Mouse (Mus musculus) limb, embryonic 13.5 days (tissue): ENCODE data around the gene Insl6. TPM values are rescaled to one million over a fixed set of nuclear protein-coding genes. Genes with fewer than 3 reads are reported as not detected.

Source experiments
- ATAC-seq: fragments of 200-750 bp; cut with Nextera tagmentation; 2 replicates; pipeline ENCODE4 v1.8.0; 2017; ENCODE audit warnings: low read depth, moderate number of reproducible peaks, moderate TSS enrichment; ENCODE audit not compliant: low FRiP score
- H3K27ac ChIP-seq: fragments of 300-500 bp; sonication (generic); 2 replicates; pipeline ENCODE4 v1.5.1; 2015; ENCODE audit warnings: inconsistent platforms, mild to moderate bottlenecking, moderate library complexity
- H3K27me3 ChIP-seq: fragments of 300-500 bp; sonication (generic); 2 replicates; pipeline ENCODE4 v1.6.1; 2015; ENCODE audit warnings: mild to moderate bottlenecking, inconsistent platforms
- H3K36me3 ChIP-seq: fragments of 300-500 bp; sonication (generic); 2 replicates; pipeline ENCODE4 v1.6.1; 2015; ENCODE audit warnings: inconsistent platforms, mild to moderate bottlenecking, moderate library complexity
- H3K4me1 ChIP-seq: fragments of 300-500 bp; sonication (generic); 2 replicates; pipeline ENCODE4 v1.6.1; 2015; ENCODE audit warnings: inconsistent platforms
- H3K4me2 ChIP-seq: fragments of 300-500 bp; sonication (generic); replicated peaks from 2 replicates; pipeline ENCODE4 v1.6.1; 2015; ENCODE audit warnings: inconsistent platforms, mild to moderate bottlenecking, moderate library complexity
- H3K4me3 ChIP-seq: fragments of 300-500 bp; sonication (generic); 2 replicates; pipeline ENCODE4 v1.5.1; 2015; ENCODE audit warnings: moderate library complexity, mild to moderate bottlenecking, inconsistent platforms
- H3K9ac ChIP-seq: fragments of 300-500 bp; sonication (generic); 2 replicates; pipeline ENCODE4 v1.6.1; 2015; ENCODE audit warnings: mild to moderate bottlenecking, inconsistent platforms
- H3K9me3 ChIP-seq: fragments of 300-500 bp; sonication (generic); 2 replicates; pipeline ENCODE4 v1.6.1; 2016; ENCODE audit warnings: inconsistent platforms
- whole genome bisulfite sequencing: fragments of 180-500 bp; shearing (Covaris S2); methylation state at CpG from one replicate; pipeline ENCODE4 v1.1.7; 2015; 5-methylcytosine and 5-hydroxymethylcytosine counted together
- polyA plus RNA-seq: library from polyadenylated mRNA; unstranded; fragments of >200 nt; fragmentation: Nextera tagmentation; extraction: Ambion mirVana; gene quantifications from 2 replicates; pipeline ENCODE4 v1.2.1, GENCODE M21; 2015

Insl6 gene
- 7.6 and 8.0 TPM in 2 replicates for polyA plus RNA-seq

- Histone ChIP-seq H3K4me1 (peaks cover 9% of the 10 kb centered on the region; the same call in 1 of the 2 replicates), H3K9ac (peak within 1 kb of the TSS; percentile 48), H3K9me3 (no peaks in the 10 kb centered on the region), H3K4me2 (peak within 1 kb of the TSS; percentile 65), H3K27me3 (no peaks in the 10 kb centered on the region), H3K4me3 (peak within 1 kb of the TSS; percentile 43), H3K36me3 (no peaks in the 10 kb centered on the region), H3K27ac (no peak within 1 kb of the TSS)
- 5% methylated on average over 22 of the region's 31 CpGs for WGBS
- ATAC-seq = peak; percentile 98
Observed at GRCm38 (mm10) chr19:29325053-29325851, at the start of gene Insl6. TSS of gene Insl6 (minus strand) at chr19:29325356.

- no peak overlapping the region for H3K9ac ChIP-seq
- no peak overlapping the region for H3K4me2 ChIP-seq
- ATAC-seq = no peak
- H3K27me3 ChIP-seq = no peaks in the 10 kb centered on the region
- 0 out of 2 replicates have a peak, but pooled peaks cover 8% of the 10 kb centered on the region for H3K4me1 ChIP-seq
- no peaks in the 10 kb centered on the region for H3K36me3 ChIP-seq
- no peaks in the 10 kb centered on the region for H3K9me3 ChIP-seq
- 88% methylated on average over 9 of the region's 9 CpGs for WGBS
- H3K4me3 ChIP-seq = no peak overlapping the region
- H3K27ac ChIP-seq = no peak overlapping the region
Observed at GRCm38 (mm10) chr19:29374947-29375346, 49.8 kb upstream of the Insl6 start.

- H3K9me3 ChIP-seq = no peaks in the 10 kb centered on the region
- H3K9ac ChIP-seq = no peak overlapping the region
- WGBS = 30% methylated on average over 11 of the region's 11 CpGs
- no peaks in the 10 kb centered on the region for H3K36me3 ChIP-seq
- H3K4me2 ChIP-seq = peak overlapping the region; percentile 39
- ATAC-seq = no peak
- H3K4me3 ChIP-seq = no peak overlapping the region; the same call in 1 of the 2 replicates
- H3K4me1 ChIP-seq = 0 out of 2 replicates have a peak, but pooled peaks cover 8% of the 10 kb centered on the region
- H3K27me3 ChIP-seq = no peaks in the 10 kb centered on the region
- no peak overlapping the region for H3K27ac ChIP-seq
Observed at GRCm38 (mm10) chr19:29373438-29373837, 48.3 kb upstream of the Insl6 start.

GRCm38 (mm10) chr19:29372621-29373020 lies 47.5 kb upstream of the Insl6 start:
- H3K27me3 ChIP-seq = no peaks in the 10 kb centered on the region
- peaks cover 8% of the 10 kb centered on the region; the same call in 1 of the 2 replicates for H3K4me1 ChIP-seq
- ATAC-seq = no peak
- 76% methylated on average over 3 of the region's 3 CpGs for WGBS
- no peak overlapping the region for H3K4me2 ChIP-seq
- no peaks in the 10 kb centered on the region for H3K36me3 ChIP-seq
- H3K9ac ChIP-seq = no peak overlapping the region
- H3K27ac ChIP-seq = no peak overlapping the region
- H3K9me3 ChIP-seq = no peaks in the 10 kb centered on the region
- H3K4me3 ChIP-seq = no peak overlapping the region

GRCm38 (mm10) chr19:29372138-29372537 lies 47.0 kb upstream of the Insl6 start:
- H3K4me2 ChIP-seq = peak overlapping the region; percentile 35
- peaks cover 8% of the 10 kb centered on the region; the same call in 1 of the 2 replicates for H3K4me1 ChIP-seq
- WGBS = 50% methylated on average over 4 of the region's 4 CpGs
- H3K9ac ChIP-seq = no peak overlapping the region
- no peaks in the 10 kb centered on the region for H3K27me3 ChIP-seq
- H3K36me3 ChIP-seq = no peaks in the 10 kb centered on the region
- H3K4me3 ChIP-seq = no peak overlapping the region
- no peak overlapping the region for H3K27ac ChIP-seq
- no peaks in the 10 kb centered on the region for H3K9me3 ChIP-seq
- 0 out of 2 replicates have a peak, but pooled peaks have one; percentile 40 for ATAC-seq

GRCm38 (mm10) chr19:29371284-29372081 lies 46.3 kb upstream of the Insl6 start:
- Histone ChIP-seq H3K9me3 (no peaks in the 10 kb centered on the region), H3K4me3 (no peak overlapping the region), H3K9ac (no peak overlapping the region), H3K4me2 (peak overlapping the region; percentile 35), H3K36me3 (no peaks in the 10 kb centered on the region), H3K27me3 (no peaks in the 10 kb centered on the region), H3K27ac (no peak overlapping the region), H3K4me1 (peaks cover 12% of the 10 kb centered on the region; the same call in 1 of the 2 replicates)
- ATAC-seq = no peak
- WGBS = 76% methylated on average over 18 of the region's 18 CpGs

GRCm38 (mm10) chr19:29370545-29371283 lies 45.6 kb upstream of the Insl6 start:
- H3K36me3 ChIP-seq = no peaks in the 10 kb centered on the region
- H3K27ac ChIP-seq = no peak overlapping the region
- H3K27me3 ChIP-seq = no peaks in the 10 kb centered on the region
- H3K4me2 ChIP-seq = no peak overlapping the region
- WGBS = 91% methylated on average over 7 of the region's 7 CpGs
- no peak overlapping the region for H3K9ac ChIP-seq
- no peak for ATAC-seq
- H3K4me3 ChIP-seq = no peak overlapping the region
- H3K4me1 ChIP-seq = peaks cover 12% of the 10 kb centered on the region; the same call in 1 of the 2 replicates
- no peaks in the 10 kb centered on the region for H3K9me3 ChIP-seq

- no peak overlapping the region for H3K9ac ChIP-seq
Observed at GRCm38 (mm10) chr19:29370112-29370511, 45.0 kb upstream of the Insl6 start.

GRCm38 (mm10) chr19:29368671-29369309 lies 43.6 kb upstream of the Insl6 start:
- WGBS = 84% methylated on average over 3 of the region's 3 CpGs
- no peak for ATAC-seq
- H3K4me3 ChIP-seq = no peak overlapping the region
- no peak overlapping the region for H3K27ac ChIP-seq
- H3K27me3 ChIP-seq = peaks cover 5% of the 10 kb centered on the region; the same call in 1 of the 2 replicates
- no peaks in the 10 kb centered on the region for H3K9me3 ChIP-seq
- no peaks in the 10 kb centered on the region for H3K36me3 ChIP-seq
- H3K4me1 ChIP-seq = peaks cover 12% of the 10 kb centered on the region; the same call in 1 of the 2 replicates
- no peak overlapping the region for H3K9ac ChIP-seq
- no peak overlapping the region for H3K4me2 ChIP-seq

More at GRCm38 (mm10) chr19:29370112-29370511, 45.0 kb upstream of the Insl6 start:
- no peaks in the 10 kb centered on the region for H3K9me3 ChIP-seq
- H3K4me3 ChIP-seq = no peak overlapping the region
- no peak overlapping the region for H3K4me2 ChIP-seq
- no peak overlapping the region for H3K27ac ChIP-seq
- peaks cover 12% of the 10 kb centered on the region; the same call in 1 of the 2 replicates for H3K4me1 ChIP-seq
- ATAC-seq = no peak
- WGBS = 60% methylated on average over 12 of the region's 12 CpGs
- no peaks in the 10 kb centered on the region for H3K27me3 ChIP-seq
- no peaks in the 10 kb centered on the region for H3K36me3 ChIP-seq

- peaks cover 5% of the 10 kb centered on the region; the same call in 1 of the 2 replicates for H3K27me3 ChIP-seq
- no peak overlapping the region for H3K4me3 ChIP-seq
- H3K9ac ChIP-seq = no peak overlapping the region
- H3K4me1 ChIP-seq = peaks cover 12% of the 10 kb centered on the region; the same call in 1 of the 2 replicates
- no peak overlapping the region for H3K4me2 ChIP-seq
- no peaks in the 10 kb centered on the region for H3K36me3 ChIP-seq
- H3K9me3 ChIP-seq = no peaks in the 10 kb centered on the region
- WGBS = 89% methylated on average over 2 of the region's 2 CpGs
- no peak overlapping the region for H3K27ac ChIP-seq
- no peak for ATAC-seq
Observed at GRCm38 (mm10) chr19:29368041-29368440, 42.9 kb upstream of the Insl6 start.
